11 mouse cellular contexts compared by ENCODE assay signal in the genomic region with DNA sequence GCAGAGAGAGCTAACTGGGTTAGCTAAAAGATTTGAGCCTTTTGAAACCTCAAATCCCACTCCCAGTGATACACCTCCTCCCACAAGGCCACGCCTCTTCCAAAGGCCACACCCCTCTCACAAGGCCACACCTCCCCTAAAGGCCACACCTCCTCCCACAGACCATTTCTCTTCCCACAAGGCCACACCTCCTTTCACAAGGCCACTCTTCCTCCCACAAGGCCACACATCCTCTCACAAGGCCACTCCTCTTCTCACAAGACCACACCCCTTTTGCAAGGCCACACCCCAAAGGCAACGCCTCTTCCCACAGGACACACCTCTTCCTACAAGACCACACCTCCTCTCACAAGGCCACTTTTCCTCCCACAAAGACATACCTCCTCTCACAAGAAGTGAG. TPM values are rescaled to one million over a fixed set of nuclear protein-coding genes. Genes with fewer than 3 reads are reported as not detected.
A peak's percentile ranks its signal among the peaks of the same experiment; 100 is the strongest.
DNase-seq lines count a peak whose midpoint lies in the region; ATAC-seq and TF ChIP-seq lines count a peak whose summit lies in the region.
"Had no signal": no experiment of that assay in that cellular context is flagged by ENCODE, and none has a peak within 500 bp of the region (broad histone marks: within the 10 kb centered on the region; RNA-seq: fewer than 3 reads in every experiment).

No protein-coding gene starts in this region.

- H3K4me3 ChIP-seq in lung, postnatal 0 days (ENCODE audit: low read depth, low read length) = no peak overlapping the region
- H3K4me3 ChIP-seq in ES-E14 (ENCODE audit: insufficient read depth in 1 of 2, low read depth in 1 of 2, low read length in 2 of 2, poor library complexity in 1 of 2, severe bottlenecking in 1 of 2) = no peak overlapping the region
- H3K4me3 ChIP-seq: embryonic facial prominence, embryonic 15.5 days; limb, embryonic 12.5 days; midbrain, embryonic 10.5 days had no signal

- H3K4me1 ChIP-seq in lung, postnatal 0 days (ENCODE audit: insufficient read depth, low read depth, low read length) = no peaks in the 10 kb centered on the region
- peaks cover 6 to 18% of the 10 kb centered on the region in 2 experiments; a peak in 3 of 4 replicates for H3K4me1 ChIP-seq in ES-E14 (ENCODE audit: control insufficient read depth in 2 of 2, insufficient read depth in 2 of 2, low read length in 2 of 2, poor library complexity in 1 of 2)

- no peaks in the 10 kb centered on the region for H3K9me3 ChIP-seq in lung, postnatal 0 days (ENCODE audit: low read length)
- no peaks in the 10 kb centered on the region for H3K9me3 ChIP-seq in ES-E14 (ENCODE audit: control insufficient read depth, insufficient read depth, low read depth, low read length)
- H3K9me3 ChIP-seq: embryonic facial prominence, embryonic 15.5 days; limb, embryonic 12.5 days; midbrain, embryonic 10.5 days had no signal

- H3K4me2 ChIP-seq in lung, postnatal 0 days (replicated peaks; ENCODE audit: low read depth, low read length) = no peak overlapping the region
- H3K4me2 ChIP-seq: embryonic facial prominence, embryonic 15.5 days; limb, embryonic 12.5 days had no signal

- TF ChIP-seq CTCF in lung, postnatal 0 days (IDR thresholded peaks at IDR 0.05) = no peak

- no peaks in the 10 kb centered on the region for H3K27me3 ChIP-seq in lung, postnatal 0 days (replicated peaks; ENCODE audit: insufficient read depth, low read length)

- no peak for ATAC-seq in lung, postnatal 0 days

- WGBS in lung, postnatal 0 days = 22% methylated on average over 2 of the region's 2 CpGs

- H3K27ac ChIP-seq in lung, postnatal 0 days (ENCODE audit: low read length) = no peak overlapping the region
- no peak overlapping the region for H3K27ac ChIP-seq in ES-E14 (ENCODE audit: insufficient read depth, low read depth, low read length, poor library complexity, severe bottlenecking)
- H3K27ac ChIP-seq: embryonic facial prominence, embryonic 15.5 days; limb, embryonic 12.5 days; midbrain, embryonic 10.5 days had no signal

- peak; percentile 26 for DNase-seq in lung, postnatal 0 days (ENCODE audit: low spot score)
- DNase-seq in lung, postnatal 14 days = no peak
- DNase-seq in ES-E14 (ENCODE audit: low read depth, low spot score) = peak; percentile 96
- peak; percentile 13 for DNase-seq in c-Kit-negative CD71-positive TER-119-positive erythroid progenitor cells, embryonic 14.5 days (ENCODE audit: low read depth, low spot score)
- peak; percentile 77 to 78 for DNase-seq in spleen, postnatal 36 days (ENCODE audit: low spot score in 2 of 2)
- no peak for DNase-seq in right cerebral cortex, postnatal 14 days
- no peak for DNase-seq in layer of hippocampus, adult 8-10 months (ENCODE audit: low spot score in 2 of 2)

- TF ChIP-seq EP300 in lung, postnatal 0 days (IDR thresholded peaks at IDR 0.05) = no peak

- no peaks in the 10 kb centered on the region for H3K36me3 ChIP-seq in lung, postnatal 0 days (ENCODE audit: insufficient read depth, low read length)
- H3K36me3 ChIP-seq in ES-E14 (ENCODE audit: control insufficient read depth, insufficient read depth, low read length, poor library complexity, severe bottlenecking) = peaks cover 3% of the 10 kb centered on the region; the same call in 1 of the 2 replicates
- H3K36me3 ChIP-seq: embryonic facial prominence, embryonic 15.5 days; limb, embryonic 12.5 days; midbrain, embryonic 10.5 days had no signal

- H3K9ac ChIP-seq in lung, postnatal 0 days (replicated peaks; ENCODE audit: low read depth) = no peak overlapping the region
- no peak overlapping the region for H3K9ac ChIP-seq in ES-E14 (ENCODE audit: insufficient read depth, low read depth, low read length, poor library complexity, severe bottlenecking)
- H3K9ac ChIP-seq: embryonic facial prominence, embryonic 15.5 days; limb, embryonic 12.5 days had no signal

- in situ Hi-C loops in ES-E14 (cut with MboI; ENCODE audit: low sequenced_read_pairs in 2 of 2, unreplicated experiment in 2 of 2) = no loop called here

TF ChIP-seq in ES-E14, 5 proteins besides CTCF, POLR2A, EP300 and RAD21:
- TF ChIP-seq HCFC1 (IDR thresholded peaks at IDR 0.05; ENCODE audit: borderline replicate concordance, insufficient read depth, low read length) = no peak
- TF ChIP-seq CHD2 (IDR thresholded peaks at IDR 0.05; ENCODE audit: low read depth, low read length) = no peak
- TF ChIP-seq ZNF384 (IDR thresholded peaks at IDR 0.05; ENCODE audit: low read depth, low read length) = no peak
- TF ChIP-seq ZC3H11A (IDR thresholded peaks at IDR 0.05; ENCODE audit: borderline replicate concordance, low read depth, low read length) = no peak
- no peak for TF ChIP-seq MAFK (IDR thresholded peaks at IDR 0.05; ENCODE audit: insufficient read depth, low read depth, low read length)

RNA-seq across cellular contexts. Expression of a gene that starts 28.9 kb away (rescaled TPM):
- not detected in 2 replicates for polyA plus RNA-seq in lung, postnatal 0 days (2015; fragmentation: Nextera tagmentation; extraction: Ambion mirVana)
- total RNA-seq in ES-E14 (2012; rRNA removed) = 3.5 and 6.9 TPM in 2 replicates
- 100 to 1,000 TPM in 2 of 4 experiments, 10 to 100 TPM in 2; 84.4 to 112 (median 96.9) TPM for total RNA-seq in layer of hippocampus, adult 8-10 months (2022)

RNA-seq across cellular contexts. Expression of a gene that starts 34.2 kb away (rescaled TPM):
- 0.48 and 0.70 TPM in 2 replicates for polyA plus RNA-seq in lung, postnatal 0 days (2015; fragmentation: Nextera tagmentation; extraction: Ambion mirVana)
- total RNA-seq in ES-E14 (2012; rRNA removed) = 13.6 and 29.4 TPM in 2 replicates
- total RNA-seq in layer of hippocampus, adult 8-10 months (2022) = 10 to 100 TPM; 62.9 to 71.1 (median 66.9) TPM

RNA-seq across cellular contexts. Expression of a gene that starts 43.5 kb away (rescaled TPM):
- 1.3 and 2.0 TPM in 2 replicates for polyA plus RNA-seq in lung, postnatal 0 days (2015; fragmentation: Nextera tagmentation; extraction: Ambion mirVana)
- not detected in 2 replicates for total RNA-seq in ES-E14 (2012; rRNA removed)
- total RNA-seq in layer of hippocampus, adult 8-10 months (2022) = under 1 TPM in 2 of 4 experiments, not detected in 2; 0.50 to 0.56 TPM
- polyA plus RNA-seq: intestine, embryonic 14.5 days; limb, embryonic 12.5 days; midbrain, embryonic 10.5 days had no signal

Comparison
In these comparisons a context has a peak if more than half of its experiments do, and no peak if none do; other contexts are left out.
1. DNase-seq: peak in lung, postnatal 0 days (single experiment), ES-E14 (single experiment), c-Kit-negative CD71-positive TER-119-positive erythroid progenitor cells, embryonic 14.5 days (single experiment) and spleen, postnatal 36 days (2 of 2); none in lung, postnatal 14 days (single experiment), right cerebral cortex, postnatal 14 days (single experiment) and layer of hippocampus, adult 8-10 months (0 of 2).
2. RNA of a gene that starts 28.9 kb away (total RNA-seq): 84.4 to 112 TPM in layer of hippocampus, adult 8-10 months; 3.5 to 6.9 TPM in ES-E14; every median in the first group is over 10 times any median in the second.